Mouse (Mus musculus) olfactory bulb, adult 2 months (tissue): Measurements from ENCODE around the gene Fos. TPM values are rescaled to one million over a fixed set of nuclear protein-coding genes. Genes with fewer than 3 reads are reported as not detected.

Experiments used
- H3K27ac ChIP-seq: fragments of 200-500 bp; 2 replicates; pipeline ENCODE4 v1.5.1; 2012; ENCODE audit warnings: low read depth, low read length; ENCODE audit not compliant: insufficient read depth
- H3K4me1 ChIP-seq: fragments of 200-500 bp; 2 replicates; pipeline ENCODE4 v1.6.1; 2012; ENCODE audit warnings: low read length; ENCODE audit not compliant: control insufficient read depth, insufficient read depth
- H3K4me3 ChIP-seq: fragments of 200-500 bp; 2 replicates; pipeline ENCODE4 v1.5.1; 2012; ENCODE audit warnings: mild to moderate bottlenecking, low read depth, low read length, moderate library complexity; ENCODE audit not compliant: insufficient read depth
- CTCF ChIP-seq: fragments of 200-500 bp; IDR thresholded peaks from 2 replicates; pipeline ENCODE4 v1.5.1; 2012; ENCODE audit warnings: low read depth, mild to moderate bottlenecking, low read length, moderate library complexity; ENCODE audit not compliant: insufficient read depth
- POLR2A ChIP-seq: fragments of 200-500 bp; IDR thresholded peaks from 2 replicates; pipeline ENCODE4 v1.6.1; 2012; ENCODE audit warnings: mild to moderate bottlenecking, low read depth, low read length, moderate library complexity; ENCODE audit not compliant: insufficient read depth
- WGBS: fragments of 180-500 bp; shearing (Covaris S2); methylation state at CpG from one replicate; pipeline ENCODE4 v1.1.7; 2018; 5-methylcytosine and 5-hydroxymethylcytosine counted together
- polyA plus RNA-seq: library from polyadenylated mRNA; stranded (reverse); fragments of >200 nt; gene quantifications from 2 replicates; pipeline ENCODE4 v1.2.4, GENCODE M21; 2012; ENCODE audit warnings: low replicate concordance; ENCODE audit not compliant: missing spikeins, insufficient read depth, insufficient read length

Gene Fos
- polyA plus RNA-seq, 1 experiment, result not detected

- Histone ChIP-seq H3K27ac (peak overlapping the region; percentile 81), H3K4me3 (peak overlapping the region; percentile 67), H3K4me1 (peaks cover 30% of the 10 kb centered on the region)
- no peak for TF ChIP-seq CTCF
- peak; percentile 34; the same call in 1 of the 2 replicates for TF ChIP-seq POLR2A
- 1% methylated on average over 42 of the region's 42 CpGs for WGBS
Observed at GRCm38 (mm10) chr12:85471920-85472655, 1.6 kb upstream of the Fos start.

GRCm38 (mm10) chr12:85472656-85473410 lies 857 bp upstream of the Fos start:
- H3K4me3 ChIP-seq, result peak overlapping the region; percentile 67
- peaks cover 24% of the 10 kb centered on the region for H3K4me1 ChIP-seq
- under 1% methylated on average over 23 of the region's 23 CpGs for WGBS
- H3K27ac ChIP-seq, result peak overlapping the region; percentile 81
- TF ChIP-seq POLR2A, result no peak
- no peak for TF ChIP-seq CTCF

GRCm38 (mm10) chr12:85474298-85475231 lies 875 bp downstream of the Fos start:
- Histone ChIP-seq H3K4me3 (peak overlapping the region; percentile 67), H3K4me1 (peaks cover 18% of the 10 kb centered on the region), H3K27ac (peak overlapping the region; percentile 65)
- TF ChIP-seq POLR2A (0 out of 2 replicates have a peak, but pooled peaks have one; percentile 24), CTCF (no peak)
- WGBS, result 1% methylated on average over 48 of the region's 49 CpGs

- Histone ChIP-seq H3K4me3 (peak overlapping the region; percentile 67), H3K4me1 (peaks cover 18% of the 10 kb centered on the region), H3K27ac (no peak overlapping the region)
- TF ChIP-seq CTCF (no peak), POLR2A (no peak)
- WGBS, result 23% methylated on average over 15 of the region's 16 CpGs
Observed at GRCm38 (mm10) chr12:85475232-85475919, 1.7 kb downstream of the Fos start.

GRCm38 (mm10) chr12:85475920-85476828 lies 2.5 kb downstream of the Fos start:
- Histone ChIP-seq H3K4me1 (peaks cover 18% of the 10 kb centered on the region), H3K4me3 (peak overlapping the region; percentile 67), H3K27ac (no peak overlapping the region)
- no peak for TF ChIP-seq CTCF
- no peak for TF ChIP-seq POLR2A
- 52% methylated on average over 23 of the region's 23 CpGs for WGBS

GRCm38 (mm10) chr12:85477219-85477618 lies 3.5 kb downstream of the Fos start:
- no peak overlapping the region for H3K27ac ChIP-seq
- 81% methylated on average over 4 of the region's 4 CpGs for WGBS
- H3K4me3 ChIP-seq, result no peak overlapping the region
- TF ChIP-seq POLR2A (no peak), CTCF (no peak)
- peaks cover 18% of the 10 kb centered on the region for H3K4me1 ChIP-seq

- WGBS, result 79% methylated on average over 3 of the region's 3 CpGs
- Histone ChIP-seq H3K4me3 (no peak overlapping the region), H3K4me1 (peaks cover 14% of the 10 kb centered on the region), H3K27ac (no peak overlapping the region)
- TF ChIP-seq POLR2A (no peak), CTCF (no peak)
Observed at GRCm38 (mm10) chr12:85477804-85478203, 4.1 kb downstream of the Fos start.
